Mouse (Mus musculus) right cerebral cortex, postnatal 14 days (tissue): ENCODE data around the gene Nek7.

ENCODE experiments used
- DNase-seq: peaks from one replicate; pipeline ENCODE4 v3.0.0; 2022

Gene Nek7

GRCm38 (mm10) chr1:138568434-138569232 lies 51.3 kb downstream of the Nek7 start:
- DNase-seq = no peak

- no peak for DNase-seq
Observed at GRCm38 (mm10) chr1:138567946-138568345, 52.0 kb downstream of the Nek7 start.

- no peak for DNase-seq
Observed at GRCm38 (mm10) chr1:138564677-138565076, 55.3 kb downstream of the Nek7 start.

GRCm38 (mm10) chr1:138560733-138561132 lies 59.2 kb downstream of the Nek7 start:
- peak; percentile 22 for DNase-seq

- DNase-seq = no peak
Observed at GRCm38 (mm10) chr1:138559213-138560101, 60.5 kb downstream of the Nek7 start.

GRCm38 (mm10) chr1:138558342-138558741 lies 61.6 kb downstream of the Nek7 start:
- no peak for DNase-seq

GRCm38 (mm10) chr1:138554926-138555325 lies 65.0 kb downstream of the Nek7 start:
- DNase-seq = no peak

- no peak for DNase-seq
Observed at GRCm38 (mm10) chr1:138550184-138550583, 69.8 kb downstream of the Nek7 start.

GRCm38 (mm10) chr1:138542170-138542515 lies 77.8 kb downstream of the Nek7 start:
- no peak for DNase-seq

GRCm38 (mm10) chr1:138541495-138542169 lies 78.3 kb downstream of the Nek7 start:
- DNase-seq = no peak

GRCm38 (mm10) chr1:138539713-138540112 lies 80.2 kb downstream of the Nek7 start:
- DNase-seq = no peak

GRCm38 (mm10) chr1:138538217-138538616 lies 81.7 kb downstream of the Nek7 start:
- no peak for DNase-seq

- DNase-seq = no peak
Observed at GRCm38 (mm10) chr1:138535758-138536574, 84.0 kb downstream of the Nek7 start.

GRCm38 (mm10) chr1:138530604-138531003 lies 89.3 kb downstream of the Nek7 start:
- no peak for DNase-seq

GRCm38 (mm10) chr1:138523962-138524361 lies 96.0 kb downstream of the Nek7 start:
- DNase-seq = no peak

- no peak for DNase-seq
Observed at GRCm38 (mm10) chr1:138518235-138518634, 101.7 kb downstream of the Nek7 start.

- no peak for DNase-seq
Observed at GRCm38 (mm10) chr1:138517360-138518099, 102.4 kb downstream of the Nek7 start.

GRCm38 (mm10) chr1:138516946-138517345 lies 103.0 kb downstream of the Nek7 start:
- no peak for DNase-seq

- no peak for DNase-seq
Observed at GRCm38 (mm10) chr1:138515362-138515761, 104.6 kb downstream of the Nek7 start.

GRCm38 (mm10) chr1:138513982-138514381 lies 106.0 kb downstream of the Nek7 start:
- DNase-seq = no peak

GRCm38 (mm10) chr1:138510566-138510965 lies 109.4 kb downstream of the Nek7 start:
- DNase-seq = no peak
